Mouse (Mus musculus): ENCODE results near the gene Lrrfip1.

The Lrrfip1 gene

DNA sequence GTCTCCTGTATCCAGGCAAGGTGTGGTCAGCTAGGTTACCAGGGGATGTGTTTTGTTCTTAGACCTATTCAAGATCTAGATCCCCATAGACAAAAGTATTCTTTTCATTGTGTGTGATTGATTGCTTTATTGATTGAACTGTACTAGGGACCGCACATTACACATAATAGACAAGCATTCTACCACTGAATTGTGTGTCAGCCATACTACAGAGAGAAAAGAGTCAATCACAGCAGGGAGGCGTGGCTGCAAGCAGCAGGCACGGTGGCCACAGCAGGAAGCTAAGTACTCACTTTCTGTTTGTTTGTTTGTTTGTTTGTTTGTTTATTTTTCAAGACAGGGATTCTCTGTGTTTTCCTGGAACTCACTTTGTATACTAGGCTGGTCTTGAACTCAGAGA lies 25.9 kb downstream of the Lrrfip1 start:
- DNase-seq, result no peak

DNA sequence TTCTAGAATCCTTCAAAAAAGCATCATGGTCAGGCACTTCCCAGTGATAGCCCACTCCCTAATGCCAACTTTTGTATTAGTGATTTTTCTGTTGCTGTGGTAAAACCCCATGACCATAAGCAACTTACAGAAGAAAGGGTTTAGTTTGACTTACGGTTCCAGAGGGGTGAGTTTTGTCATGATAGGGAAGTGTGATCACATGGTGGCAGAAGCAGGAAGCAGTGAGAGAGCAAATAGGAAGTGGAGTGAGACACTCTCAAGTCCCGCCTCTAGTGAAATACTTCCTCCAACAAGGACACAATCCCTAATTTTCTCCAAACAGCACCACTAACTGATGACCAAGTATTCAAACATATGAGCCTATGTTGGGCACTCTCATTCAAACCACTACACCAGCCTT lies 28.4 kb downstream of the Lrrfip1 start:
- no peak for DNase-seq

DNA sequence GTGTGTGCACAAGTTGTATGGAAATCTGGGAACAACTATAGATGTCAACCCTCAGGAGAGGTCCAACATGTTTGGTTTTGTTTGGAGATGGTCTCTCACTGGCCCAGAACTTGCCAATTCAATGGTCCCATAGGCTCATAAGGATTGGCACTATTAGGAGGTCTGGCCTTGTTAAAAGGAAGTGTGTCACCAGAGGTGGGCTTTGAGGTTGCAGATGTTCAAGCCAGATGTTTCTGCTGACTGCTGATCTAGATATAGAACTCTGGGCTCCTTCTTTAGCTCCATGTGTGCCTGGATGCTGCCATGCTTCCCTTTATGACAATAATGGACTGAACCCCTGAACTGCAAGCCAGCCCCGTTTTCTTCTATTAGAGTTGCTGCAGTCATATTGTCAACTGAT lies 31.8 kb downstream of the Lrrfip1 start:
- no peak for DNase-seq

DNA sequence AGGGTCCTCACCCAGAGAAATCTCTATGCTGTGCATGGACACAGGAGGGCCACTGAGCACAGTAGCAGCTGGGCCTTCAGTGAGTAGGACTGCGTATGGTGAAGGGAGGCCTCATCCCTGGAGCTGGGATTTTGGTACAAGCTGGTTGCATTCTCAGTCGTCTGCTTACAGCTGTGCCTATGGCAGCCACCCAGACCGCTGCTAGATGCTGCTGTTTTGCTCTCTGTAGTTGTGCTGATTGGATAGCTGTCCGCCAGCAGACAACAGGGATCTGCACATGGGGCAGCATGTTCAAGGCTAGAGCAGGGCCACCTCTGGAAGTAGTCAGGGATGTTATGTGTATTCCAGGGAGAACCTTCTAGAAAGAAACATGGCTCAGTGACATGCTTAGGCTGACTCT lies 33.0 kb downstream of the Lrrfip1 start:
- DNase-seq, result no peak

DNA sequence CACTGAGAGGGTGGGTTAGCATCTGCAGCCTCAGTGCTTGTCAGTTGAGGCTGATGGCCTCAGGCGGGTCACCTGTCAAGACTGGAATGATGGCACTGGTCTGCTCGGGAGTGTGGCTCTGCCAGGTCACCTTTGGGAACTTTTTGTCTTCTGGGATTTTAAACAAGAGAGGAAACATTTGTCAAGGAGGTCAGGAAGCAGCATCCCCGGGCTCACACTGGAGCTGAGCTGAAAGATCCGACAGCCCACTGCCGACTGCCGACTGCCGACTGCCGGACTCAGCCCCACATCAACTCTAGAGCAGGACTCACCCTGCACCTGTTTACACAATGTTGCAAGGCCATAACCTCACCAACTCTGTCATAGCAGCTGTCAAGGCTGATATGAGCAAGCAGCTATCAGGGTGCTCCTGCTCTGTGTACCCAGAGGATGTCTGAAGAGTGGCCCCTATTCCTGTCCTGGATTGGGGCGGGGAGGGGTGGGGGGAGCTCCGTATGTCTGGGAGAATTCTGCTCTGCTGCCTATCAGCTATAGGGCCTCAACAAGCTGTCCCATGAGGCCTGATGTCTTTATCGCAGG lies 33.9 kb downstream of the Lrrfip1 start:
- no peak for DNase-seq

DNA sequence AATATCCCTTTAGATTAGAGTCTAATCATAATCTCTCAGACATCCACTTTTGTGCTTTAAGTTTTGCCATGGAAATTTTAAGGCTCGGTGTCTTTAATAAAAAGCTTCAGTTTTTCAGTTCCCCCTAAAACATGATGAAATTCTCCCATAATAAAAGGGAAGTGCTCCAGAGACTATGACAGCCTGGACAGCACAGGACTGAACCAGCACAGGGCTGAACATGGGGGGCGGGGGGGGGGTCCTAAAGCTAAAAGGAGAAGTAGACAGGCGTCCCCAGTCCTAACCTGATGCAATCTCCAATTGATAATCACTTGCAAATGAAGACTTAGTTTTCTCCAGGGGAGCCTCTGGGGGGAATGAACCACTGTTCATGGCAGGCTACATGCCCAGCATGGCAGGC lies 36.0 kb downstream of the Lrrfip1 start:
- DNase-seq, result no peak

DNA sequence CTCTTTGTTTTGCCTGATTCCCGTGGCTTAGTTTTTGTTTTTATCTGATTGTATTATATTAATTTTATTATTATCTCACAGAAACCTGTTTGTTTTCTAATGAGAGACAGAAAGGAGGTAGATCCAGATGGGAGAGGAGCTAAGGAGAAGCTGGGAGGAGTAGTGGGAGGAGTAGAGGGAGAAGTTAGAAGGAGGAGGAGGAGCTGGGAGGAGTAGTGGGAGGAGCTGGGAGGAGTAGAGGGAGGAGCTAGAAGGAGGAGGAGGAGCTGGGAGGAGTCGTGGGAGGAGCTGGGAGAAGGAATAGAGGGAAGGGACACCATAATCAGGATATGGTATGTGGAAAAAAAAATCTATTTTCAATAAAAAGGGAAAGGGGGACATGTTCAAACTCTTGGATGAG lies 36.7 kb downstream of the Lrrfip1 start:
- DNase-seq, result no peak

DNA sequence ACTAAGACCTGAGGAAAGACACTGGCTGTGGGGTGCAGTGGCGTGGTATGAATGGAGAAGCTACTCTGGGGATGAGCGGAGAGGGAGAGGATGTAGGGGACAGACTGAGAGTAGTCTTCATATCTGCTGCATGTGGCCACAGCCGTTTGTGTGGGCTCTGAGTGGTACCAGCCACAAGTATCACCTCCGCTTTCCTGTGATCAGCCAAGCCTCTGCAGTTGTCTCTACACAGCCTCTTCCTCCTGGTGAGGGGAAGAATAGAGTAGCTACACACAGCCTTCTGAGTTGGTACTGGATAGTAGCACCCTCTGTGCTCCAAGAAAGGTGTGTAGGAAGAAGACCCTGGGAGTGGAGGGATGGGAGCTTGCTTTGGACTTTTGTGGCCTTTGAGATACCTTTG lies 38.7 kb downstream of the Lrrfip1 start:
- no peak for DNase-seq

DNA sequence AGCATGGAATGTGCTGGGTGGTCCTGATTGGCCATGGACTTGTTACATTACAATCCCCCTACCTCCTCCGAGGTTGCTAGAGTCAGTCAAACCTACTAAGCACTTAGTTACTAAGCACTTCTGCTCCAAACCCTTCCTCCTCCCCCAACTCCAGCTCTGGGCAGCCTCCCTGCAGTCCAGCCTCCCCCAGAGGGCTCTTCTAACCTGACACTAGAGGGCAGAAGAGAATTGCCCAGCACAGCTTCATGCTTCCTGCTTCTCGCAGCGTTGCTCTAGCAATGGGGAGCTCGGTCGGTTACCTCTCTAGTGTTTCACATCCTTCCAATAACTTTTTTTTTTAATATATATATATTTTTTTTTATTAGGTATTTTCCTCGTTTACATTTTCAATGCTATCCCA lies 39.5 kb downstream of the Lrrfip1 start:
- DNase-seq, result no peak

DNA sequence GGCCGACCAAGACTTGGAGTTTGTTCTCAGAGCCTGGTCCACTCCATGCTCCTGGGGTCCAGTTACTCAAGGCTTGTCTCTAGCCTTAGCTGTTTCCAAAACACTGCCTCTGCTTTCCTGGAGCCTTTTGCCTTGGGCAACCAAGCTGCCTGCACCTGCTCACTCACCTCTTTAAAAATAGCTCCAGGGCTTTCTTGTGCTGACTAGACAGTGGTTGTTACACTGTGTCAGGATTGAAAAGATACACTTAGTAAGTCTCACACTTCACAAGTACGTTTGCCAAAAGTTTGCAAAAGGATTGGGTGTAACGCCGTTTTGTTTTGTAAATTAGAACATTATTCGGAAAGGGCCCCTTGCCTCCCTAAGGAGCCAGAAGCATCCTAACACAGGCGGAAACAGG lies 40.0 kb downstream of the Lrrfip1 start:
- DNase-seq, result no peak

DNA sequence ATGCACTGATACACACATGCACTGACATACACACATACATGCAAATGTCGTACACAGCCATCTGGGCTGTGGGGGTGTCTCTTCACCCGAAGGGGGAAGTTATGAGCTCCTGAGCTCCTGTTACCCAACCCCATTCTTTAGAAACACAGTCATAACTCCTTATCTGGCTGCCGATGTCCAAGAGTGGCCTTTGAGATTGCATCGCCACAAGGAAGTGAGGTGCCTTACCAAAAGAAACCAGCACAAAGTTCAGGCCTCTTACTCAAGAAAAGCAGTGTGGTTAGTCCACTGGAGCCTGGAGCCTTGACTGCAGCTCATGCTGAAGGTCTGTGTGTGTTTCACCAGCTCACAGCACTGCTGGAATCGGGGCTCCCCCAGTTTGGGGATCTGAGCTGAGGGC lies 43.1 kb downstream of the Lrrfip1 start:
- DNase-seq, result no peak

DNA sequence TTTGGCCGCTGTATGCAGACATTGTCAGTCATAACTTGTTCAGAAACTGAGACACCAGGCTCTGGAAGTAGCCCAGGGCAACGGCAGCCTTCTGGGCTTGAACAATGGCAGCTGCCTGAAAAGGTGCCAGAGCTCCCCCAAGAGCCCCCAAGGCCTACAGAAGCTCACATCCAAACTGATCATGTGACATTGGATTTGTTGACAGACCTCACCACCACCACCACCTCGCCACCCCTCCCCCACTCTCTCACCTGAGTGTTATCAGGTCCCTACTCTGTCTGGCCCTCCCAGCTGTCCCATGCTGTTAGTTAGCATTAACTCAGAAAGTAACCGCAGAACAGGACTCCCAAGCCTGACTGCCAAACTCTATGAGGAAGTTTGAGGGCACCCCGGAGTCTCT lies 44.7 kb downstream of the Lrrfip1 start:
- DNase-seq, result no peak

DNA sequence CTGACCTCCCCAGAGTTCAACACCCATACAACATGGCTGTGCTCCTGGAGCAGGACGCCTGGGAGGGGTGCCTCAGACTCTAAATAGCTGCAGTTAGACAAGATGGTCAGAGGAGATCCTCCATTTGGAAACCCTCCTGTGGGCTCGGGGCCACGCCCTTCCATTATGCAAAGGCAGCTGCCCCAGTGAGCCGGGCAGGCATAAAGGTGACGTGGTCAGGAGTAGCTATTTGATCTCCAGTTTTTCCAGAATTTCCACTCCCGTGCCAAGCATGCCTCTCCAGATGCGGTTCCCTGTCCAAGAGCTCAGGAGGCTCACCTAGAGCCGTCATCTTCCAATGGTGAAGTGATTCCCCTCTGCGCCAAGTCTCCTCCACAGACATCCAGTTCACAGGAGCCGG lies 45.6 kb downstream of the Lrrfip1 start:
- no peak for DNase-seq

DNA sequence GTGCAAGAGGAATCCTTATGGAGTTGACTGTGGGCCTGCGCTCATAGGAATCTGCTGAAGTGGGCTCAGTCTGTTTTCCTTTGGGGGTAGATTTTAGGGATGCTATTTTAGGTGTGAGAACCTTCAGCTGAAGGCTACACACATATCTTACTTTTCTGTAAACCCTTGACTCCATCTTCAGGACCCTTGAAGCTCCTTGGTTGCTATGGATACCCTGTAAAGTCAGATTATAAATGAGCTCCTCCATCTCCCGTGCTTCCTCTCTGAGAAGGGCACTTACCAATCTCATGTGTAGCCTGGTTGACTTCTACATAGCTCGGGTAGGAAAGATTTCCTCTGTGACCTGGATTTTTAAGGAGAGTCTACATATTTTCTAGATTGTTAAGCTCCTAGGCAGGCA lies 46.1 kb downstream of the Lrrfip1 start:
- no peak for DNase-seq

DNA sequence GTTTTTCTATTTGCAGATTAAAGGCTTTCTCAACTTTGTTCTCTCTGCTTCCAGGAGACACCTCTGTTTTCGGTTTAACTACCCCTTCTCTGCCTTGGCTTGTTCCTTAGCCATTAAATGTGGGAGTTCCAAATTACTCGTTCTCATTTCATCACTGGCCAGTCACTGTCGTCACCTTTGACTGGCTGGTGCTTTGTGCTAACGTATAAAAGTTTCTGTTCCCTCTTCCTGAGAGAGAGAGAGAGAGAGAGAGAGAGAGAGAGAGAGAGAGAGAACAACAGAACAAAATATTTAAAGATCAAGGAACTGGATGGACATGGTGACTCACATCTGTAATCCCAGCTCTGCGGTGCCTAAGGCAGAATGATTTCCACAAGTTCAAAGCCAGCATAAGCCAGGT lies 47.7 kb downstream of the Lrrfip1 start:
- DNase-seq, result no peak

DNA sequence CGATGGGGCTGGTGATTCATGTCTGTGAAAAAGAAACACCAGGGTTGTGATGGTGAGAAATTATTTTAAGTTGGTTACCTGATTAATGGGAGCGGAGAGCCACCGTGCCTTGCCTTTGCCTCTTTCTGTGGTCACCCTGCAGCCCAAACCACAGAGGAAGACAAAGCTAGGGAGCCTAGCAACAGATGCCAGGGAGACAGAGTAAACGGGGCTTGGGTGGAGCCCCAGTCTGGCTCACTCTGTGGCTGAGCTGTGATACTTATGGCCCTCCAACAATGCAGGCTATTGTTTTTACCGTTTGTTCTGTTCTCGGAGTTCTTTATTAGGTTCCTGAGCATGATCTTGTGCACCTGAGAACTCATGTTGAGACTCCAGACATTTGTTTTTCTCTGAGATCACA lies 50.8 kb downstream of the Lrrfip1 start:
- no peak for DNase-seq

DNA sequence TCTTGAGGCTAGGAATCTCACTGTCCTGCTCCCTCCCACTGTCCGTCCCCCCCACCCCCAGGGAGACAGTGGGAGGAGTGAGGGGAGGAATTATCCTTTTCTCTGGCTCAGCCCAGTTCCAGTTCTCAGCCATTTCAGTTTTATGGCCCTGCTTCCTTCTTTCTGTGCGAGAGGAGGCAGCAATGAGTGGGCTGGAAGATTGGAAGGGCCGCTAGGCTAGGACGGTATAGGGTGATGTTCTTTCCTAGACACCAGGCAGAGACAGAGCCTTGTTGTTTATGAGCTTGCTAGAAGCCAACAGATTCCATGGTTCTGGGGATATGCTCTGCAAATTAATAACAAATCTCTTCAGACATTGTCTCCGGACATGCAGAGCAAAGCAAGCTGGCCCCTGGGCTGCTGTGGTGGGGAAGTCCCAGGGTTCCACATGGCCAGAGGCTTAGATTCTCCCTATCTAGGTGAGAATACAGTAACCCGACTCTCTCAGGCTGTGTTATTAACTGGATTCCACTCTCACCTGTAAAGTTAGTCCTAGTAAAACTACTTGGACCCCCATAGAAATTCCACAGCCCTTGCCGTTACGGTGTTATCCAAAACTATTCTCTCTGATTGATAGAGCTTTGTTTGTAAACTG lies 53.0 kb downstream of the Lrrfip1 start:
- DNase-seq, result no peak

DNA sequence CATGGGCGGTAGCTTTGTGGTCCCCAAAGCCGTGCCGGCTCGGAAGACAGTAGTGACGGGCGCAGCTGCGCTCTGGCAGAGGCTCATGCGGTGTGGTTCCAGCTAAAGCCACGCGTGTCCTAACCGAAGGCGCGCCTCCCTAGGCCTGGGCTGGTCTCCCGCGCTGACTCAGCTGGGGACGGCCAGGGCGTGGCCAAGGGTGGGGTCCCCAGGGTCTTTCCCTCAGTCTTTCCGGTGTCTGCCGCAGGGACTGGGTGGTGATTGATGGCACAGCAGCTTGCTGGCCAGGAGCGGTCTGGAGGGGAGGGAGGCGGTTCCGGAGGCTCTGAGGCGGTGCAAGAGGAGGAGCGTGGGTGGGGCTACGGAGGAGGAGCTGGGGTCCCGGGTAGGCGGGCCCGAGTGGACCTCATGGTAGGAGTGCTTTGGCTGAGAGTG lies 54.2 kb downstream of the Lrrfip1 start:
- peak; percentile 19 to 43 for DNase-seq

DNA sequence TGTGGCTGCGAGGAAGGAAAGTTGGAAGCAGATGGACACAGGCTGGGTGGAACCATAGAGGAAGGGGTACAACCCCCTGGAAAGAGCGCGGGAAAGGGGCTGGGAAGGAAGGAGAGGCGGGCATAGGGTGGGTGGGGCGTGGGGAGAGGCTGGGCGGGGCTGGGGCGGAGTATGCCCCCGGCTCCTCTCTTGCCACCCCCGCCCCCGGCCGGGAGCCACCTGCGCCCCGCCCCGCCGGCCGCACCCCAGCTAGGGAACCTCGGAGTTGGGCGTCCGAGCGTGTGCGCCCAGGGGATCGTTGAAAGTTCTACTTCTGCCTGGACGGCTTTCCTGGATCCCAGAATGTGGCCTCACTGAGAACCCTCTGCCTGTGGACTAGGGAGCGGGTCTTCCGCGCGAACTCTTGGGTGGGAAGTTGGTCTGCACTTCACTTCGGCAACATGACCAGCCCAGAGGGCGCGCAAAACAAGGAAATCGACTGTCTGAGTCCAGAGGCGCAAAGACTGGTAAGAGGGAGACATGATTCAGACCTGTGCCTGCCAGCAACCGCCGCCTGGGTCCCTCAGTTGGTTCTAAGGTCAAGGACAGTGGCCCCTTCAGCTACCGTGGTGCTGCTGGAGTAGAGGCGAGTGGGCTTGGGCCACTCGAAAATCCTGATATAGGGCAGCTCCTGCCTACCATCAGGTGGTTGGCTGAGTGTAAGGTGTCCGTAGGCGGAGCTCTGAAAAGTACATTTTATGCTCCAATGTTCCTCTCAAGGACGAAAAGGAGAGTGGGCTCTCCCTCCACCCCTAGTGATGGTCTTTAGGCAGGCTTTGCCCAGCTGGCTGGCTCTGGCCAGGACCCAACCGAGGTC lies 54.9 kb downstream of the Lrrfip1 start:
- DNase-seq, result no peak

DNA sequence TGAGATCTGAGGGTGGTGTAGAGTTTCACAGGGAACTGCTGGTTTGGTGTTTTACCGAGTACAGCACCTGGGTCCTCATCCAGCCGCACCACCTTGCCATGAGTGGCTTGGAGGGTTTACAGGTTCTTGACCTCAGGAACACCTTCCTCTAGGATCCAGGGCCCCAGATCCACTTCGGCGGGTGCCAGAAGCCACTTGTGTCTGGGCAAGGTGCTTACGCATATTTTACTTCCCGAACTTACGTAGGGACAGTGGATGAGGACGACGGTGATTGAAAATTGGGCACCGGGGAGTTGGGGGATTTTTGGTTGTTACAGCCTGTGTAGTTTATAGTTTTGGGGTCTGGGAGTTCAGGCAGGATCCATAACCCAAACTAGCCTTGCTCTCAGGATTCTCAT lies 55.5 kb downstream of the Lrrfip1 start:
- DNase-seq, result no peak

DNA sequence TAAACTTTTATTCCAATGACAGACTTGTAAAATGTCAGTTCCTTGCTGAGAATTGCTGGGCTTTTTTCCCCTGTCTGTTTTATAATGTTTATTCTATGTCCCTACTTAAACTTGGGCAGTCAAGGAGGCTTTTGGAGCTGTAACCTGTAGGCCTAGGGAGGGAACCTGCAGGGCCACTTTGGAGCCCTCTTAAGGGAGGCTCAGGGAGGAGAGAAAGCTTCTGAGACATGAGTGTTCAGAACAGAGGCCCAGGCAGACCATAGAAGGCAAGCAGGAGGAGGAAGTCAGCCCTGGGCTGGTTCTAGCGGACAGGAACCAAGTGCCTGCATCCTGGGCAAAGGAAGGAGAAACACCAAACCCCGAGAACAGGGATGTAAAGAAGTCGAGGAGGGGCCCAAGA lies 56.3 kb downstream of the Lrrfip1 start:
- DNase-seq, result no peak

DNA sequence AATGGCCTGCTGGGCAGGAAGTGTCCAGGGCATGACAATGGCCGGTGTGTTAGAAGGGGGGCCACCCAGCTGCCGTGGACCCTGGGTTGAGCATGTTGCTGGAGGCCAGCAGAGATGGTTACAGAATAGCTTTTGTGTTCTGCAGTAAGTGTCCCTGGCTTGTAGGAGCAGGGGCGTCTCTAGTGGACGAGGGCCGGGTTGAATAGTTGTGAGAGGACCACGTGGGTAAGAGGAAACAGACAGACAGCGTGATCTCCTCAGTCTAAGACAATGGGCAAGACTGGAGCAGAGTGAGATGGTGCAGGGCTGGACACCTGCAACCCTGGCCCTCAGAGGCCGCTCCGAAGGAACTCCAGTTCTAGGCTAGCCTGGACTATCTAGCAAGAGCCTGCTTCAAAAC lies 57.2 kb downstream of the Lrrfip1 start:
- DNase-seq, result no peak

DNA sequence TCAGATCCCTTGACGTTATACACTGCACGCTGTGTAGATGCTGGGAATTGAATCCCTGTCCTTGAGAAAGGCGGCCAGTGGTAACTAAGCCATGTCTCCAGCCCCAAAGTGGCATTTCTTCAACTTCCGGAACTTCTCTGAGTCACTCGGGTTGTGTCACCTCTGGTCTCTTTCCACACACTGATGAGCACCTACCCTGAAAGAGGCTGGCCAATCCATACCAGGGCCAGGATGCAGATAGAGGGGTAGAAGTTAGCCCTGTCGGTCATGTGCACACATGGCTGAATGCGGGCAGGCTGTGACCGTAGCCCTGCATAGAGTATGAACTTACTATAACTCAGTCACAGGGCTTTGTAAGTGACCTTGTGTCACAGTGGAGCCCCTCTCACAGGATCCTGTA lies 57.9 kb downstream of the Lrrfip1 start:
- DNase-seq, result no peak

Measured in cerebellum, adult 18-20 months (tissue).